Mouse (Mus musculus) E14TG2a.4 (cell line): ENCODE data around the gene Ehhadh.

Experiments used
- H3K27me3 ChIP-seq: 2 replicates; pipeline ENCODE4 v1.6.1; 2014; ENCODE audit warnings: low read length, control low read depth; ENCODE audit not compliant: insufficient read depth
- H3K36me3 ChIP-seq: 2 replicates; pipeline ENCODE4 v1.6.1; 2014; ENCODE audit warnings: low read length, control low read depth; ENCODE audit not compliant: insufficient read depth
- H3K4me1 ChIP-seq: replicated peaks from 2 replicates; pipeline ENCODE4 v1.6.1; 2014; ENCODE audit warnings: low read depth, low read length, control low read depth
- H3K4me3 ChIP-seq: replicated peaks from 2 replicates; pipeline ENCODE4 v1.5.1; 2014; ENCODE audit warnings: mild to moderate bottlenecking, low read length
- H3K9me3 ChIP-seq: 2 replicates; pipeline ENCODE4 v1.6.1; 2014; ENCODE audit warnings: low read length, control low read depth
- CTCF ChIP-seq: conservative IDR thresholded peaks from 2 replicates; pipeline ENCODE4 v1.5.1; 2014; ENCODE audit warnings: low read length
- NANOG ChIP-seq: IDR thresholded peaks from 2 replicates; pipeline ENCODE4 v1.6.1; 2014; ENCODE audit warnings: borderline replicate concordance, low read length, mixed read lengths
- POU5F1 ChIP-seq: IDR thresholded peaks from 2 replicates; pipeline ENCODE4 v1.6.1; 2014; ENCODE audit warnings: low read length, borderline replicate concordance

The Ehhadh gene

GRCm38 (mm10) chr16:21779149-21779548, 8.5 kb downstream of the Ehhadh start:
- TF ChIP-seq CTCF (no peak), NANOG (no peak), POU5F1 (no peak)
- Histone ChIP-seq H3K36me3 (no peaks in the 10 kb centered on the region), H3K4me1 (peaks cover 6% of the 10 kb centered on the region), H3K27me3 (no peaks in the 10 kb centered on the region), H3K9me3 (no peaks in the 10 kb centered on the region), H3K4me3 (no peak overlapping the region)

- no peaks in the 10 kb centered on the region for H3K9me3 ChIP-seq
- H3K4me1 ChIP-seq, result peaks cover 6% of the 10 kb centered on the region
- TF ChIP-seq NANOG, result no peak
- peak overlapping the region; percentile 58 for H3K4me3 ChIP-seq
- H3K27me3 ChIP-seq, result no peaks in the 10 kb centered on the region
- no peaks in the 10 kb centered on the region for H3K36me3 ChIP-seq
These were observed 9.2 kb downstream of the Ehhadh start for GRCm38 (mm10) chr16:21778293-21778866.

DNA sequence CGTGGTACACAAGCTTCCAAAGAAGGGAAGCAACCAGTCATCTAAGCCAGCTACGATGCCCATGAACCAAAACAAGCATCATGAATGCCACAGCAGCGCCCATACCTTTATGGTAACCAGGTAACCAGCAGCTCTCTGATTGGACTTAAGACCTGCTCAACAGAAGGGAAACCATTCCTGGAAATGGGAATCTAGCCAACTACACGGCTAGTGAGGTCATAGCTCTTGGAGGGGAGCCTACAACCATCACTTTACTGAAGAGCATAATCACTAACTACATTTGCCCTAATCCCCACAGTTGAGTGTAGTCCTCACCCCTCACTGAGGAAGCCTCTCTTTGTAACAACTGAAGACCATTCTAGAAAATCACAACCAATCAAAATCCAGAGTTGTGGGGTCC, 12.9 kb downstream of the Ehhadh start:
- Histone ChIP-seq H3K36me3 (no peaks in the 10 kb centered on the region), H3K9me3 (no peaks in the 10 kb centered on the region), H3K27me3 (no peaks in the 10 kb centered on the region), H3K4me3 (no peak overlapping the region), H3K4me1 (peaks cover 6% of the 10 kb centered on the region)
- TF ChIP-seq NANOG (no peak), CTCF (no peak)

DNA sequence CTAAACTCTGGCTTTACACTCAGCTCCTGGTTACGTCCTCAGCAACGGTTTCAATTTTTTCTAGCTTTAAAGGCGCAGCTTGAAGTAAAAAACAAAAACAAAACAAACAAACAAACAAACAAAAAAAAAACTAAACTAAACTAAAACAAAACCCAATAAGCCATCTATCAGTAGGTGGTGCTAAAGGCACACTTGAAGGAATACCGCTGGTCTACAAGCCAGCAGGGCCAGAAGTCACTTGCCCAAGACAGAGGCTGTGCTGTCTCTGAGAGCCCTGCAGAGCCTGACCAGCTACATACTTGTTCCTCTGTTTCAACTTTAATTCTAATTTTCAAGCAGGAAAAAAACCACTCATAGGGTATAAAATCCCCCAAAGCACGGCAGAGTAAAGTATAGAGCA, 17.9 kb downstream of the Ehhadh start:
- H3K9me3 ChIP-seq, result no peaks in the 10 kb centered on the region
- TF ChIP-seq CTCF (peak; percentile 7; the same call in 1 of the 2 replicates), NANOG (no peak)

DNA sequence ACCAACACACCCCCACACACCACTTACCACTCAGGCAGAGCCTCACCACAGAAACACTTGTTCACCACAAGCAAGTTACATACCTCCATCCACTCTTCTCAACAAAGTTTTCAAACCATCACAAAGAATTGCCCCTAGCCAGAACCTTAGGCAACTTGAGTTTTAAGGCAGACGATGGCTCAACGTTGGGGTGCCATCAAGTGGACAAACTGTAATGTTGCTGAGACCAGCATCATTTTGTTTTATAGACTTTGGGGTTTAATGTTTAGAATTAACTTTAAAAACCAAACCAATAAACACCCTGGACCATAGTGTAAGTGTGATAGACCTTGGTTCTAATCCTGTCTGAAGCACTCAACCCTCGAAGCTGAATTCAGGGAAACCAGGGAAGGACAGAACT, 19.4 kb downstream of the Ehhadh start:
- TF ChIP-seq NANOG (no peak), POU5F1 (no peak), CTCF (no peak)
- Histone ChIP-seq H3K9me3 (no peaks in the 10 kb centered on the region), H3K4me3 (no peak overlapping the region), H3K4me1 (no peaks in the 10 kb centered on the region), H3K36me3 (no peaks in the 10 kb centered on the region), H3K27me3 (no peaks in the 10 kb centered on the region)

More for the DNA sequence above, 17.9 kb downstream of the Ehhadh start:
- Histone ChIP-seq H3K4me1 (no peaks in the 10 kb centered on the region), H3K4me3 (no peak overlapping the region), H3K36me3 (no peaks in the 10 kb centered on the region), H3K27me3 (no peaks in the 10 kb centered on the region)

DNA sequence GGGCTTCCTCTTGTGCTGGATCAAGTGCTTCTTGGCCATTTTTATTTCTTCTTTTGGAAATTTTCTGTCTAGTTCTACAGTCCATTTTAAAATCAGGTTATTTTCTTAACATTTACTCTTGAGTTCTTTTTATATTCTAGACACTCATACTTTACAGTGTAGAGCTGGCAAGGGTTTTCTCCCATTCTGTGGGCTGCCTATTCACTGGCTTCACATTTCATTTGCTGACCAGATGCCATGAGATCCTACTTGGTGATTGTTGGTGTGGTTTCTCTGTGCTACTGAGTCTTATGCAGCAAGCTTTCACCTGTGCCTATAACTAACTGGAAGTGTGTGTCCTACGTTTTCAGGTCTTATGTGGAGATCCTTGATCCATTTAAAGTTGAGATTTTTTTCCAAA, 29.2 kb downstream of the Ehhadh start:
- TF ChIP-seq NANOG (no peak), POU5F1 (no peak), CTCF (no peak)

DNA sequence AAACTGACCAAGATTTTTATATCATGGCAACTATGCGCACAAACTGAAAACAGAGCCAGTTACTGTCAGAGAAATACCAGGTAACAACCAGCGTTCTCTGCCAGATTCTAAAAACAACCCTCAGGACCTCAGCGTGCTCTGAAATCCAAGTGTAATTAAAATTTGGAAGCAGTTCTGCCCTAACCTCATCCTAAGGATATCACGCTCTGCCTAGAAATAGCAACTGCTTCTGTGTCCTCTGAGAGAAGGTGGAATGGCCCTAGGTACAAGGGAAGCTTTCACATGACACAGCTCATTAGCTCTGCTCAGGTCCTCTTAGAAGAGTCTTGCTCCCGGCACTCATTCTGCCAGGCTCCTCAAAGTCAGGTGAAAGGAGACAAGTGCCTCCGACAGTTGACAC, 44.2 kb downstream of the Ehhadh start:
- H3K9me3 ChIP-seq, result 0 out of 2 replicates have a peak, but pooled peaks cover 5% of the 10 kb centered on the region
- H3K4me3 ChIP-seq, result no peak overlapping the region
- H3K36me3 ChIP-seq, result no peaks in the 10 kb centered on the region
- no peak for TF ChIP-seq POU5F1
- no peaks in the 10 kb centered on the region for H3K27me3 ChIP-seq
- H3K4me1 ChIP-seq, result no peaks in the 10 kb centered on the region

More for the DNA sequence above, 29.2 kb downstream of the Ehhadh start:
- H3K9me3 ChIP-seq, result peaks cover 22% of the 10 kb centered on the region
- H3K27me3 ChIP-seq, result no peaks in the 10 kb centered on the region
- H3K36me3 ChIP-seq, result no peaks in the 10 kb centered on the region
- no peak overlapping the region for H3K4me3 ChIP-seq
- H3K4me1 ChIP-seq, result no peaks in the 10 kb centered on the region

GRCm38 (mm10) chr16:21742898-21743297, 44.7 kb downstream of the Ehhadh start:
- Histone ChIP-seq H3K4me3 (no peak overlapping the region), H3K4me1 (no peaks in the 10 kb centered on the region), H3K36me3 (no peaks in the 10 kb centered on the region), H3K9me3 (0 out of 2 replicates have a peak, but pooled peaks cover 5% of the 10 kb centered on the region), H3K27me3 (no peaks in the 10 kb centered on the region)
- no peak for TF ChIP-seq POU5F1

DNA sequence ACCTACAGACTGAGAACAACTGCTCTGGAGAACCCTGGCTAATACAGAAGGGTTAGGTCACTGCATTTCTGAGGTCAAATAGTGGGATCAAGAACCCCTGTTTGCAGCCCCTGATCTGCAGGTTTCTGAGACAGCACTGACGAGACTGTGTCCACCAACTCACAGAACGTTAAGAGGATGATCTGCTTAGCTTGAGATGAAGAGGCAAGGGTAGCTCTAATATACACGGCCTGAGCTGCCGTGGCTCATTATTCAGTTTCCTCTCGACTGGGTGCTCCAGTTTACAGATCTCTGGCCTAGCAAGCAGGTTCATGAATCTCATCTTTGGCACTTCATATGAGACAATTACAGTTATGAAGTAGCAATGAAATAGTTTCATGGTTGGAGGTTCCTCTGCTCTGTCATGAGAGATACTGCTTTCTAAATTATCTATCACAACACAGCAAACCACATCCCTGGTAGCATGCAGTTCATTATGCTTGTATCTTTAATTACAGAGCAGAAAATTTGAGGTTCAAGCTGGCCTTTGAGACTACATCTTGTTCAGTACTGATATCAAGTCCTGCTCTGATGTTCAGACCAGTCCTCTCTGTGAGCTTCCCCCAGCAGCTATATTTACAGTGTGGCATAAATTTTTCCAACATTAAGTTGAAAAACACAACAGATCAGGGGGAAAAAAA, 45.3 kb downstream of the Ehhadh start:
- H3K4me3 ChIP-seq, result no peak overlapping the region
- H3K4me1 ChIP-seq, result no peaks in the 10 kb centered on the region

More for the DNA sequence above, 45.3 kb downstream of the Ehhadh start:
- Histone ChIP-seq H3K9me3 (0 out of 2 replicates have a peak, but pooled peaks cover 5% of the 10 kb centered on the region), H3K36me3 (no peaks in the 10 kb centered on the region), H3K27me3 (no peaks in the 10 kb centered on the region)
- TF ChIP-seq CTCF (no peak), NANOG (no peak), POU5F1 (no peak)
